Mouse (Mus musculus) bone marrow, adult 2 months (tissue): ENCODE data around the gene Ush1g.

Experiments
- CTCF ChIP-seq: fragments of 200-500 bp; IDR thresholded peaks from 2 replicates; pipeline ENCODE4 v1.5.1; 2011; ENCODE audit warnings: low read length, control low read depth; ENCODE audit not compliant: control insufficient read depth, insufficient read depth
- POLR2A ChIP-seq: fragments of 200-500 bp; IDR thresholded peaks from 2 replicates; pipeline ENCODE4 v1.6.1; 2011; ENCODE audit warnings: low read depth, mild to moderate bottlenecking, control low read depth, low read length, borderline replicate concordance; ENCODE audit not compliant: control insufficient read depth

DNA sequence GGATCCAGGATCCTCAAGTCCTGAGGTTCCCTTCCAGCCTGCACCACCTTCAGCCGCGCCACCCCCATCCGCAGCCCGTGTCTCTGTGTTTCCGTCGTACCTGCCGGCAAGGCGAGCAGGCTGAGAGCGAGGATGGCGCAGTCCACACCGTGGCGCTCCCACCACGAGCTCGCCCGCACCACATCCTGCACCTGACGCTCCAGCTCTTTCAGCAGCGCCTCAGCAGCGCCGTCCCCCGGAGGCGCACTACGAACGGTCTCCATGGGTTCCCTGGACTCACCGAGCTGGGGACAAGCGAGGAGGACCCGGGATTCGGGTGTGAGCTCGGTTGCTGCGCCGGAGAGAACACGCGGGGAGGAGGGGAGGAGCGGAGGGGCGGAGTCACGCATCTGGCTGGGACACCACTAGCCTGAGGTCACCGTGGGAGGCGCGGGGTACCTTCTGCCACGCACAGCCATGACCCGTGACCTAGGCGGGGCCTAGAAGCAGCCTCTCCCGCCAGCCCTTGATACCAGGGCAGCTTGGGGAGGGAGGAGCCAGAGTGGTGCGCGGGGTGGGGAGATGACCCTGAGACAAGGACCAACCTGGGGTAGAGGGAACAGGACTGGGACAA is 24.5 kb downstream of the Ush1g start, which contains the start of gene Fads6:
- TF ChIP-seq CTCF: peak; percentile 21; the same call in 1 of the 2 replicates
- TF ChIP-seq POLR2A: peak; percentile 27; the same call in 1 of the 2 replicates
